21 mouse cellular contexts compared by ENCODE assay signal in the genomic region with DNA sequence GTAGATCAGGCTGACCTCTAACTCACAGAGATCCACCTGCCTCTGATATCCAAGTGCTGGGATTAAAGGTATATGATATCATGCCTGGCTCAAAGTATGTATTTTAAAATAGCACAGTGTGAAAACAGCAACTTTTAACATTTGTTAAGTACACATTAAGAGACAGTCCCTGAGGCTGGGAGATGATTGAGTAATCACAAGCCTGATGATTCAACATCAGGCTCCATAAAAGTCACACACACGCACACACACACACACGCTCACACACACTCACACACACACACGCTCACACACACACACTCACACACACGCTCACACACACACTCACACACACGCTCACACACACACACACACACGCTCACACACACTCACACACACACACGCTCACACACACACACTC. TPM values are rescaled to one million over a fixed set of nuclear protein-coding genes. Genes with fewer than 3 reads are reported as not detected.
DNase-seq lines count a peak whose midpoint lies in the region; TF ChIP-seq lines count a peak whose summit lies in the region.
"Had no signal": no experiment of that assay in that cellular context is flagged by ENCODE, and none has a peak within 500 bp of the region (broad histone marks: within the 10 kb centered on the region; RNA-seq: fewer than 3 reads in every experiment).

No protein-coding gene starts in this region.

- no peaks in the 10 kb centered on the region for H3K27me3 ChIP-seq in C2C12 (ENCODE audit: control insufficient read depth, insufficient read depth, insufficient read length)
- H3K27me3 ChIP-seq: CH12.LX, Patski had no signal

- H3K79me3 ChIP-seq in C2C12 (ENCODE audit: low read depth) = no peaks in the 10 kb centered on the region

- no peaks in the 10 kb centered on the region for H3K79me2 ChIP-seq in C2C12 (ENCODE audit: control insufficient read depth, insufficient read depth)

- no peak overlapping the region for H3ac ChIP-seq in C2C12 (ENCODE audit: control insufficient read depth, insufficient read length, low read depth)

- H3K4me3 ChIP-seq in C2C12 (ENCODE audit: insufficient read depth, poor library complexity, severe bottlenecking) = no peak overlapping the region

- H3K36me3 ChIP-seq in C2C12 (ENCODE audit: control insufficient read depth, insufficient read depth) = no peaks in the 10 kb centered on the region
- H3K36me3 ChIP-seq: G1E had no signal

- no peak for TF ChIP-seq CTCF in C2C12 (IDR thresholded peaks at IDR 0.05; ENCODE audit: control insufficient read depth, insufficient read depth, insufficient read length)

- DNase-seq in 416B (ENCODE audit: low read depth) (peak; percentile 60), NIH3T3 (ENCODE audit: low read depth) (peak; percentile 58)
- DNase-seq in heart, adult 9 months (ENCODE audit: low spot score in 2 of 2) = no peak
- no peak for DNase-seq in urinary bladder, adult 2 months (ENCODE audit: low spot score)
- no peak for DNase-seq in cerebellum, postnatal 10 days
- DNase-seq: adrenal gland, adult 2 months; adrenal gland, adult 8-10 months; adrenal gland, postnatal 10 days; adrenal gland, postnatal 14 days; adrenal gland, postnatal 25 days; B cell, adult 2 months; cerebellum, adult 11 months; cerebellum, adult 11-12 months; cerebellum, adult 18-20 months; cerebellum, adult 2 months; cerebellum, adult 8-10 months; cerebellum, adult 9-10 months had no signal

TF ChIP-seq in C2C12, 6 proteins besides CTCF, POLR2A, EP300 and RAD21:
- peak; percentile 14 for TF ChIP-seq CEBPB (IDR thresholded peaks at IDR 0.05; ENCODE audit: low read depth)
- TF ChIP-seq FOSL1 (IDR thresholded peaks at IDR 0.05; ENCODE audit: insufficient read depth, low read length, poor library complexity, severe bottlenecking) = no peak
- TF ChIP-seq MYOG (IDR thresholded peaks at IDR 0.05; ENCODE audit: control insufficient read depth, extremely low read depth, insufficient read length) = no peak
- no peak for TF ChIP-seq MYOD1 (IDR thresholded peaks at IDR 0.05; ENCODE audit: control insufficient read depth, insufficient read length, low read depth)
- TF ChIP-seq USF1 (IDR thresholded peaks at IDR 0.05; ENCODE audit: low read depth) = no peak

RNA-seq across cellular contexts. Expression of a gene that starts 21.8 kb away (rescaled TPM):
- polyA plus RNA-seq in C2C12 (2012; fragmentation: generic; extraction: Trizol) = 32.1 TPM
- polyA plus RNA-seq in urinary bladder, adult 2 months (2012; rRNA removed) = 62.6 and 68.4 TPM in 2 replicates

RNA-seq across cellular contexts. Expression of a gene that starts 58.2 kb away (rescaled TPM):
- polyA plus RNA-seq in C2C12 (2012; fragmentation: generic; extraction: Trizol) = 52.1 TPM
- 76.0 and 79.2 TPM in 2 replicates for polyA plus RNA-seq in urinary bladder, adult 2 months (2012; rRNA removed)

Comparison
In these comparisons a context has a peak if more than half of its experiments do, and no peak if none do; other contexts are left out.
1. DNase-seq: peak in 416B (single experiment) and NIH3T3 (single experiment); none in heart, adult 9 months (0 of 2), urinary bladder, adult 2 months (single experiment) and cerebellum, postnatal 10 days (0 of 2).